Mouse (Mus musculus): ENCODE measurements around the gene App. TPM values are rescaled to one million over a fixed set of nuclear protein-coding genes. Genes with fewer than 3 reads are reported as not detected.
A peak's percentile ranks its signal among the peaks of the same experiment; 100 is the strongest.

The App gene
- polyA plus RNA-seq, 1 experiment: 59.8 TPM

DNA sequence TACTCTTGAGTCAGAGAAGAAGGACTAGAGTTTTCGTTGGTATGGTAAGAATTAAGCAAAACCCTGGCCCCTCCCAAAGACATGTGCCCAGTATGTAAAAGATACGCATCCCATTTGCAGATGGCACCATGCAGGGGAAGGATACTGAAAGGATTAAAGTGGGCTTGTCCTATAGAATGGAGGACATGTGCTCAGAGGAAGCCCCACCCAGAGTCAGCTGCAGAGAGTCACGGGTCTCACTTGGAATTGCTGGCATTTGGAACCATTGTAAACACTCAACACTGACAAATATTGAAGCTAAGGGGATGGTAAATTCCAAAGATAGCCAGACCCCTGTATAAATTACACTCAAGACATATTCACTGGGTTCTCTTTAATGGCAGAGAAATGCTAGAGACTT, 7.1 kb upstream of the App start:
- no peaks in the 10 kb centered on the region for H3K4me1 ChIP-seq (replicated peaks; ENCODE audit: control insufficient read depth, insufficient read depth, low read length)
- no peaks in the 10 kb centered on the region for H3K27me3 ChIP-seq (ENCODE audit: control insufficient read depth, insufficient read depth, low read length)
- DNase-seq: no peak
- 86% methylated on average over 3 of the region's 3 CpGs for WGBS
- no peak for TF ChIP-seq CTCF (IDR thresholded peaks at IDR 0.05; ENCODE audit: borderline replicate concordance, control insufficient read depth, extremely low read depth, insufficient read depth, low read length, poor library complexity)
- no peak for TF ChIP-seq POLR2A (IDR thresholded peaks at IDR 0.05; ENCODE audit: control insufficient read depth, extremely low read depth, insufficient read depth, low read length, poor library complexity)
- H3K36me3 ChIP-seq (ENCODE audit: control insufficient read depth, insufficient read depth, low read length): no peaks in the 10 kb centered on the region
- no peak overlapping the region for H3K27ac ChIP-seq (ENCODE audit: control insufficient read depth, insufficient read depth, low read length)
- no peak overlapping the region for H3K4me3 ChIP-seq (ENCODE audit: control insufficient read depth, insufficient read depth, low read length)

GRCm38 (mm10) chr16:85176666-85177065, 3.1 kb upstream of the App start:
- no peaks in the 10 kb centered on the region for H3K36me3 ChIP-seq (ENCODE audit: control insufficient read depth, insufficient read depth, low read length)
- no peak overlapping the region for H3K27ac ChIP-seq (ENCODE audit: control insufficient read depth, insufficient read depth, low read length)
- DNase-seq: no peak
- no peak overlapping the region for H3K4me3 ChIP-seq (ENCODE audit: control insufficient read depth, insufficient read depth, low read length)
- H3K4me1 ChIP-seq (replicated peaks; ENCODE audit: control insufficient read depth, insufficient read depth, low read length): peaks cover 14% of the 10 kb centered on the region
- WGBS: 76% methylated on average over 3 of the region's 3 CpGs
- peaks cover 3% of the 10 kb centered on the region; the same call in 1 of the 2 replicates for H3K27me3 ChIP-seq (ENCODE audit: control insufficient read depth, insufficient read depth, low read length)
- TF ChIP-seq POLR2A (IDR thresholded peaks at IDR 0.05; ENCODE audit: control insufficient read depth, extremely low read depth, insufficient read depth, low read length, poor library complexity): no peak
- no peak for TF ChIP-seq CTCF (IDR thresholded peaks at IDR 0.05; ENCODE audit: borderline replicate concordance, control insufficient read depth, extremely low read depth, insufficient read depth, low read length, poor library complexity)

- Histone ChIP-seq H3K27ac (ENCODE audit: control insufficient read depth, insufficient read depth, low read length) (no peak overlapping the region), H3K36me3 (ENCODE audit: control insufficient read depth, insufficient read depth, low read length) (no peaks in the 10 kb centered on the region), H3K4me3 (ENCODE audit: control insufficient read depth, insufficient read depth, low read length) (peak overlapping the region; percentile 75), H3K27me3 (ENCODE audit: control insufficient read depth, insufficient read depth, low read length) (peaks cover 3% of the 10 kb centered on the region; the same call in 1 of the 2 replicates), H3K4me1 (replicated peaks; ENCODE audit: control insufficient read depth, insufficient read depth, low read length) (peaks cover 14% of the 10 kb centered on the region)
- TF ChIP-seq POLR2A (IDR thresholded peaks at IDR 0.05; ENCODE audit: control insufficient read depth, extremely low read depth, insufficient read depth, low read length, poor library complexity) (0 out of 2 replicates have a peak, but pooled peaks have one; percentile 4), CTCF (IDR thresholded peaks at IDR 0.05; ENCODE audit: borderline replicate concordance, control insufficient read depth, extremely low read depth, insufficient read depth, low read length, poor library complexity) (no peak)
- DNase-seq: peak; percentile 14
- 3% methylated on average over 68 of the region's 68 CpGs for WGBS
Measured at GRCm38 (mm10) chr16:85172571-85173372, 794 bp downstream of the App start.

DNA sequence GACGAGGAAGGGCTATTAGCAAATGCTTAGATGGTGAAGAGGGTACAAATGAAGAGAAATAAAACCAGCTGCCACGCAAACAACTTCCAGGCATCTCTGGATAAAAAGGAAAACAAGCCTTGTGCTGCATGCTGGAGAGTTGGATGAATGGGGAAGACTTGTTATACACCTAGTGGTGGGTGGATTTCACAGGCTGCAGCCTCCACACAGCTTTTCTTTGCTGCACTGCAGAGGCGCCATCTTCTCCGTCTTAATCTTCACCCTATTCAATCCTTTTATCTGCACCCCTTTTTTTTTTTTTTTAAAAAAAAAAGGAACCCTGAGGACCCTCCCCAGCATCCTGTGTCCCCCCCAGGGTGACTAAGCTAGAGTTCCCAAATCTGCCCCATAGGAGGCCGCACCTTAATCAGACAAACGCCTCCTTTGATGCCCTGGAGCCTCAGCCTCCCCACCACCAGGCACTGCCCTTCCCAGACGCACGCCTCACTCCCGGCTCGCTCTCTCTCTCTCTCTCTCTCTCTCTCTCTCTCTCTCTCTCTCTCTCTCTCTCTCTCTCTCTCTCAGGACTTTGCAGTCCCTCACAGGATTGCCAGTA, 1.5 kb downstream of the App start:
- H3K4me3 ChIP-seq (ENCODE audit: control insufficient read depth, insufficient read depth, low read length): peak overlapping the region; percentile 75
- DNase-seq: no peak
- H3K27me3 ChIP-seq (ENCODE audit: control insufficient read depth, insufficient read depth, low read length): peaks cover 3% of the 10 kb centered on the region; the same call in 1 of the 2 replicates
- H3K4me1 ChIP-seq (replicated peaks; ENCODE audit: control insufficient read depth, insufficient read depth, low read length): peaks cover 14% of the 10 kb centered on the region
- no peaks in the 10 kb centered on the region for H3K36me3 ChIP-seq (ENCODE audit: control insufficient read depth, insufficient read depth, low read length)
- TF ChIP-seq POLR2A (IDR thresholded peaks at IDR 0.05; ENCODE audit: control insufficient read depth, extremely low read depth, insufficient read depth, low read length, poor library complexity) (no peak), CTCF (IDR thresholded peaks at IDR 0.05; ENCODE audit: borderline replicate concordance, control insufficient read depth, extremely low read depth, insufficient read depth, low read length, poor library complexity) (no peak)
- 20% methylated on average over 9 of the region's 10 CpGs for WGBS
- no peak overlapping the region for H3K27ac ChIP-seq (ENCODE audit: control insufficient read depth, insufficient read depth, low read length)

DNA sequence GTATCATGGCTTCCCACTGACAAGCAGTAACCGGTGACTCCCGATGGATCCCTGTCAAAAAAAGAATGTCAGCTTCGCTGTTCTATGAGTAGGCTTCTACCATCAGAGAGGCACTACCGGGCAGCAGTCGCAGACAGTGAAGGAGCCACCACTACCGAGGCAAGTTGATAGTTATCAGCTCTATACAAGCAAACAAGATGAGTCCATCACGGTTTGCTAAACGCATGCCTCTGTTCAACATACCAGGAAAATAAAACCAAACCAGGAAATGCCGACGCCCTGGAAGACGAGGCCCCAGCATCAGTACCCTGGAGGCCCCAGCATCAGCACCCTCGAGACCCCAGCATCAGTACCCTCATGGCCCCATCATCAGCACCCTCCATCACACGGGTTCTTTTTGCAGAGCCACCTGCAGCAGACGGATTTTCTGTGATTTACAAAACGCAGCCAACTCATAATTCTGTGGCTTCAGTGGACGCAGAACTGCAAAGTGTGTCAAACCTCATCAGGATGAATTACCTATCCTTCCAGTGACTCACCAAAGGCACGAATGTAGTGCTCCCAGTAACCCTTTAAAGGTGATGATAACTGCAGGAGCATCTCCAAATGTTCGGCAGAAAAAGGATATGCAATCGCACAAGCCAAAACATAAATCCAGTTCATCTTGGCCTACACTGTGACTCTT, 2.6 kb downstream of the App start:
- TF ChIP-seq POLR2A (IDR thresholded peaks at IDR 0.05; ENCODE audit: control insufficient read depth, extremely low read depth, insufficient read depth, low read length, poor library complexity) (no peak), CTCF (IDR thresholded peaks at IDR 0.05; ENCODE audit: borderline replicate concordance, control insufficient read depth, extremely low read depth, insufficient read depth, low read length, poor library complexity) (no peak)
- H3K27me3 ChIP-seq (ENCODE audit: control insufficient read depth, insufficient read depth, low read length): peaks cover 3% of the 10 kb centered on the region; the same call in 1 of the 2 replicates
- H3K4me3 ChIP-seq (ENCODE audit: control insufficient read depth, insufficient read depth, low read length): no peak overlapping the region
- no peak for DNase-seq
- peaks cover 14% of the 10 kb centered on the region for H3K4me1 ChIP-seq (replicated peaks; ENCODE audit: control insufficient read depth, insufficient read depth, low read length)
- H3K27ac ChIP-seq (ENCODE audit: control insufficient read depth, insufficient read depth, low read length): no peak overlapping the region
- 91% methylated on average over 19 of the region's 19 CpGs for WGBS
- H3K36me3 ChIP-seq (ENCODE audit: control insufficient read depth, insufficient read depth, low read length): no peaks in the 10 kb centered on the region

- TF ChIP-seq CTCF (IDR thresholded peaks at IDR 0.05; ENCODE audit: borderline replicate concordance, control insufficient read depth, extremely low read depth, insufficient read depth, low read length, poor library complexity) (no peak), POLR2A (IDR thresholded peaks at IDR 0.05; ENCODE audit: control insufficient read depth, extremely low read depth, insufficient read depth, low read length, poor library complexity) (no peak)
- WGBS: 71% methylated on average over 5 of the region's 5 CpGs
- Histone ChIP-seq H3K4me3 (ENCODE audit: control insufficient read depth, insufficient read depth, low read length) (no peak overlapping the region), H3K4me1 (replicated peaks; ENCODE audit: control insufficient read depth, insufficient read depth, low read length) (peaks cover 14% of the 10 kb centered on the region), H3K36me3 (ENCODE audit: control insufficient read depth, insufficient read depth, low read length) (no peaks in the 10 kb centered on the region), H3K27ac (ENCODE audit: control insufficient read depth, insufficient read depth, low read length) (no peak overlapping the region), H3K27me3 (ENCODE audit: control insufficient read depth, insufficient read depth, low read length) (peaks cover 3% of the 10 kb centered on the region; the same call in 1 of the 2 replicates)
- DNase-seq: no peak
Measured at GRCm38 (mm10) chr16:85168821-85169220, 4.7 kb downstream of the App start.

Measured in thymus, adult 2 months (tissue).